Mouse (Mus musculus) CH12F3 (cell line): ENCODE results near the gene St3gal3.

Experiments
- in situ Hi-C: fragments of 300-500 bp; cut with MboI; formaldehyde crosslinking; loops from 2 replicates; pipeline ENCODE4 v1.14.3; 2020; ENCODE audit warnings: low sequenced_read_pairs

St3gal3 gene

GRCm38 (mm10) chr4:117936964-117937363 lies 197.8 kb downstream of the St3gal3 start:
- in situ Hi-C loops = loop anchor here (25.0 kb wide), 1 partner anchor 350 kb away; the partner anchor contains the start of gene Ptprf

GRCm38 (mm10) chr4:117934081-117934480 lies 200.6 kb downstream of the St3gal3 start:
- in situ Hi-C loops = loop anchor here (25.0 kb wide), 1 partner anchor 353 kb away; the partner anchor contains the start of gene Ptprf

- in situ Hi-C loops = loop anchor here (25.0 kb wide), 1 partner anchor 354 kb away; the partner anchor contains the start of gene Ptprf
These were observed 201.5 kb downstream of the St3gal3 start for GRCm38 (mm10) chr4:117933248-117933647.

GRCm38 (mm10) chr4:117929391-117929881 lies 205.3 kb downstream of the St3gal3 start, which contains the start of gene Artn:
Gene Artn, minus strand, starts transcription at chr4:117929763.
- in situ Hi-C loops = loop anchor here (5.0 to 25.0 kb wide), 2 partner anchors 153 to 358 kb away; partner anchors contain the start of gene Ptprf

GRCm38 (mm10) chr4:117928699-117929241 lies 205.9 kb downstream of the St3gal3 start:
- in situ Hi-C loops = loop anchor here (5.0 to 25.0 kb wide), 2 partner anchors 154 to 359 kb away; partner anchors contain the start of gene Ptprf

GRCm38 (mm10) chr4:117928234-117928633 lies 206.5 kb downstream of the St3gal3 start:
- in situ Hi-C loops = loop anchor here (5.0 to 25.0 kb wide), 2 partner anchors 154 to 359 kb away; partner anchors contain the start of gene Ptprf

GRCm38 (mm10) chr4:117926545-117927482 lies 207.9 kb downstream of the St3gal3 start:
- in situ Hi-C loops = loop anchor here (5.0 to 25.0 kb wide), 2 partner anchors 155 to 360 kb away; partner anchors contain the start of gene Ptprf

- in situ Hi-C loops = loop anchor here (5.0 to 25.0 kb wide), 2 partner anchors 157 to 362 kb away; partner anchors contain the start of gene Ptprf
These were observed 209.8 kb downstream of the St3gal3 start for GRCm38 (mm10) chr4:117924916-117925315.

- in situ Hi-C loops = no loop called here
These were observed 211.3 kb downstream of the St3gal3 start for GRCm38 (mm10) chr4:117923450-117923849.

GRCm38 (mm10) chr4:117921358-117921757 lies 213.4 kb downstream of the St3gal3 start:
- in situ Hi-C loops = no loop called here

GRCm38 (mm10) chr4:117918762-117919161 lies 216.0 kb downstream of the St3gal3 start:
- in situ Hi-C loops = no loop called here

GRCm38 (mm10) chr4:117918261-117918660 lies 216.5 kb downstream of the St3gal3 start:
- in situ Hi-C loops = no loop called here

GRCm38 (mm10) chr4:117917847-117918246 lies 216.9 kb downstream of the St3gal3 start:
- in situ Hi-C loops = no loop called here

- in situ Hi-C loops = no loop called here
These were observed 217.3 kb downstream of the St3gal3 start for GRCm38 (mm10) chr4:117917402-117917801.

- in situ Hi-C loops = no loop called here
These were observed 218.3 kb downstream of the St3gal3 start for GRCm38 (mm10) chr4:117916386-117916785.

GRCm38 (mm10) chr4:117915489-117916105 lies 219.1 kb downstream of the St3gal3 start:
- in situ Hi-C loops = no loop called here

- in situ Hi-C loops = no loop called here
These were observed 219.9 kb downstream of the St3gal3 start, which contains the start of gene Ipo13 for GRCm38 (mm10) chr4:117914591-117915442. Gene Ipo13, minus strand, starts transcription at chr4:117914999.

- in situ Hi-C loops = no loop called here
These were observed 220.7 kb downstream of the St3gal3 start for GRCm38 (mm10) chr4:117914031-117914430.

- in situ Hi-C loops = no loop called here
These were observed 221.3 kb downstream of the St3gal3 start for GRCm38 (mm10) chr4:117913421-117913820.
